Comparison of ENCODE assay signal across 23 mouse cellular contexts in the genomic region with DNA sequence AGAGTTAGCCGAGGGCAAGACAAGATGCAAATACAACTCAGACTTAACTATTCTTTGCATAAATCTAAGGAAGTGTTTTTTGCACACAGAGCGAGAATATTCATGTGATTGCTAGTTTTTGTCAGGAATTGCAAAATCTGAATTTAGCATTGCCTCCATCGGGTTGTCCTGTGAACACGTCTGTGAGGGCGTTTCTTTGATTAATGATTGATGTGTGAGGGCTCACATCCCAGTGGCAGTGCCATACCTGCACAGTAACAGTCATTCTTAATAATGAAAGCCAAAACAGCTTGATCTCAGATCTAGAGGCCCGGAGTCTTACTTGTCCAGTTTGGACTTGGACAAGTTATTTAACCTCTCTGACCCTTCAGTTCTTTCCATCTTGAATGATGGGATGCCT.
"Had no signal": no experiment of that assay in that cellular context is flagged by ENCODE, and none has a peak within 500 bp of the region (broad histone marks: within the 10 kb centered on the region; RNA-seq: fewer than 3 reads in every experiment).

No protein-coding gene starts in this region.

- ATAC-seq: hindbrain, embryonic 16.5 days; inflammation-experienced regulatory T-cells, adult 6 months; intestine, embryonic 15.5 days; intestine, postnatal 0 days had no signal

- H3K27me3 ChIP-seq: heart, embryonic 12.5 days; hindbrain, embryonic 12.5 days; intestine, embryonic 15.5 days; limb, embryonic 12.5 days had no signal

- DNase-seq: gastrocnemius, adult 2 months; gastrocnemius, postnatal 10 days; gastrocnemius, postnatal 25 days; heart, adult 2 months; heart, postnatal 10 days; heart, postnatal 4 days; kidney, adult 18-20 months; kidney, postnatal 14 days had no signal

- H3K27ac ChIP-seq: gastrocnemius, adult 2 months; heart, adult 2 months; hindbrain, embryonic 10.5 days; hindbrain, embryonic 12.5 days; hindbrain, embryonic 14.5 days; intestine, embryonic 15.5 days; kidney, postnatal 0 days; layer of hippocampus, adult 2 months; left cerebral cortex, adult 2 months; limb, embryonic 10.5 days; limb, embryonic 12.5 days; liver, embryonic 14.5 days had no signal

- H3K9me3 ChIP-seq: hindbrain, embryonic 10.5 days; hindbrain, embryonic 12.5 days; intestine, embryonic 15.5 days; limb, embryonic 10.5 days; limb, embryonic 12.5 days had no signal

- H3K36me3 ChIP-seq: heart, embryonic 12.5 days; hindbrain, embryonic 10.5 days; hindbrain, embryonic 12.5 days; intestine, embryonic 15.5 days; limb, embryonic 10.5 days; limb, embryonic 12.5 days had no signal

- H3K9ac ChIP-seq: heart, embryonic 12.5 days; hindbrain, embryonic 12.5 days; hindbrain, embryonic 14.5 days; intestine, embryonic 15.5 days; limb, embryonic 12.5 days; liver, embryonic 14.5 days had no signal

- H3K4me3 ChIP-seq: gastrocnemius, adult 2 months; heart, adult 2 months; heart, embryonic 12.5 days; hindbrain, embryonic 10.5 days; hindbrain, embryonic 12.5 days; intestine, embryonic 15.5 days; layer of hippocampus, adult 2 months; left cerebral cortex, adult 2 months; limb, embryonic 10.5 days; limb, embryonic 12.5 days had no signal

- H3K4me2 ChIP-seq: heart, embryonic 12.5 days; hindbrain, embryonic 12.5 days; hindbrain, embryonic 14.5 days; intestine, embryonic 15.5 days; limb, embryonic 12.5 days; liver, embryonic 11.5 days had no signal
